Mouse (Mus musculus): ENCODE measurements around the gene Mpp5. TPM values are rescaled to one million over a fixed set of nuclear protein-coding genes. Genes with fewer than 3 reads are reported as not detected.
A peak's percentile ranks its signal among the peaks of the same experiment; 100 is the strongest.

The Mpp5 gene
- polyA plus RNA-seq, 1 experiment from 2014 or later = 11.2 TPM

DNA sequence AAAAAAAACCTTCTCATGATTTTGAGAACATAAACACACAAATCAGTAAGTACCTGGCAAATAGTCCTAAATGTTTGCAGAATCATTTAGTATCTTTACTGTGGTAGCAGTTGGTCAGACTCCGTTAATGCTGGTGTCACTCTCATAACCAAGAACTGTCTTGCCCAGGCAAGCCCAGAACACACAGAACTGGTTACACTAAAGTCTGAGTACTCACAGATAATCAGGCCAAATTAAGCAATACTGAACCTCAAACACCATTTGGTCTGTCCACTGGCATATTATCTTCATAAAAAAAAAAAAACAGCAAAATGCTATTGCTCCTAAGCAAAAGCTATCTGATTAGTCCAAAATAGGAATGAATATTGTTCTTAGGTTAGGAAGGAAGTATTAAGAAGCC is 93.7 kb downstream of the Mpp5 start:
- no peak for DNase-seq (ENCODE audit: low spot score)

DNA sequence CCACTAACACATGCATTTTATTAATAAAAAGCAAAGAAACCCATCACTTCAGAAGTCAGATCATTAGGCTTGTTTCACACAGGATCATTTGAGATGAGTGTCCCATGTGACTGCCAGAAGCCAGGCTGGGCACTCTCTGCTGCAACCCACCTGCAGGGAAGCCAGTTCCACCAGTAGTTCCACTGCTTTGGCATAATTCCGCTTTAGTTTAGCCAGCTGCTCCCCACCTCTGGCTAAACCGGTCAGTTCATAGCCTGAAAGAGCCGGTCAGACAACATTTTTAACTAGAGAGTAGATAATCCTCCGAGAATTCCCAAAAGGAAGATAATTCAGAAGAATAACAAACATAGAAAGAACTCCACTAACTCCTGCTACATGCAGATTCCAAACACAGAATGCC is 99.5 kb downstream of the Mpp5 start:
- no peak for DNase-seq (ENCODE audit: low spot score)

DNA sequence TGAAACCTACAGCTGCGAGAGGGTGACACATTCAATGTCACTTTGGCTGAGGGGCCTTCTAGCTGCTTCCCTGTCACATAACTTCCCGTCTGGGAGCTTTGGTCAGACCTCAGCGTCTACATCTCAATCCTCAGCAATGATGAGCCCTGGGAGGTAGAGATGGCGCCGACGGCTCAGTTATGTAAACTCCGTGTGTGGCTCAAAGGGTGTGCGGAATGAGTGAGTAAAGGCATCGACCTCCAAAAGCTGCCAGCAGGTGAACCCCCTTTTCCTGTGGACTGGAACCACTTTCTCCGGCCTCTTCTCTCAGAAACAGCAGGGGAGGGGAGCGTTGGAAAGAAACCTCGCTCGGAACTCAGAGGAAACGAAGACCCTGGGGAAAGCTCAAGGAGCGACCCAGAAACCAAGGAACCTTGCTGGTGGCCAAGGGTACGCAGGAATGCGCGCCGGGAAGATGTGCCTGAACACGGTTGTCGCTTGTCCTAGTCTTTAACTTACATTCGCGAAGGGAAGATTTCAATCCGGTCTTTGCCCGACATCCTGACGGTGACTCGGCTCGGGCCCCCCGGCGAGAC is 112.3 kb downstream of the Mpp5 start:
- DNase-seq (ENCODE audit: low spot score) = peak; percentile 50

DNA sequence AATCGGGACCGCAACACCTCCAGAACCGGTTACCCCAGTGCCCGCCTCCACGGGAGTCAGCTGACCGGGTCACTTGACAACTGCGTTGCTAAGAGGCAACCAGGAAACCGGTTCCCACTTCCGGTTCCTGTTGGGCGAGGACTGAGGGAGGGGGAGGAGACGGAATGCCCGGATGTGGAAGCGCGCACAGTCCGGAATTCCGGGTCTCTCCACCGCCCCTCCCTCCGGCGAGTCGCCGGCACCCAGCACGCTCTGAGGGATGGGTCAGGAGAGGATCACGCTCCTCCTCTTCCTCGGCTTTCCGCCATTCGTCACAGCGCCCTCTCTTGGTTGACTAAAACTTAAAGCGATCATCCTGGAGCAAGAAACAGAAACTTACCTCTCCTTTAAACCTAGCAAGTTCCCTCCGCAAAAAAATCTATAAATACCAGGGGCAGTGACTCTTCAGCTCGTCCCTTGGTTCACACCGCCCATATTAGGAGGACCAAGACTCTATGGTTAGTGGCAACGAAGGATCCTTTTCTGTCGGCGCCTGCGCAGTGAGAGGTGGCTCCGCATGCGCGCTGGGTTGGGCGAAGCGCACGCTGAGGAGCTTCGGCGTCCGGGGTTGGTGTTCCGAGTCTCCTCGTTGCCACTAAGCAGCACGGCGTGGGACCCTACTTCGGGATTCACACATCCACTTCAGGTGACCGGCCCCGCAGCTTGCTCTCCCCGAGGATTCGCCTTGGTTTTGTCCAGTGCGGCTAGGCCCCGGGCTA is 113.0 kb downstream of the Mpp5 start, which contains the start of the genes Atp6v1d and Eif2s1:
TSS of gene Atp6v1d (minus strand) at position 143 of the 758 bp plus-strand sequence.
TSS of gene Eif2s1 (plus strand) at position 324 of the 758 bp plus-strand sequence.
- peak; percentile 98 for DNase-seq (ENCODE audit: low spot score)

DNA sequence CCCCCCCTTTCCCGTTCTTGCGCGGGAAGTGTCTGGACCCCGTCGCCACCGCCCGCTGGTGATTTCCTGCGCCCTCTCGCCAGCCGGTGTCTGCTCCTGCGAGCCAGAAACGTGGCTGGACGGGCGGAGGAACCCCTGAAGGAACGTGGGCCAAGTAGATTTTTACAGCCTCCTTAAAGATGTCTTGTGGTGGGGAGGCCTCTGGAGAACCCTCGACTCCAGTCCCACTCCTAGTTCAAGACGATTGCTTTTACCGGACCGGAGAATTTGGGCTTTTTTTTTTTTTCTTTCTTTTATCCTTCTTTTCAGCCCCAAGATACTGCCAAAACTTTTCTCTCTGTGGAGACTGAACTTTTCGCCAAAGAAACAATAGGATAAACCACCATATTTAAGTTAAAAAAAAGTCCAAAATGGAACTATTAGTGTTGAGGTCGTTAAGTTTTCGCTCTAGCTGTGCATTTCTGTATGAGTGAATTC is 113.6 kb downstream of the Mpp5 start:
- DNase-seq (ENCODE audit: low spot score) = no peak

DNA sequence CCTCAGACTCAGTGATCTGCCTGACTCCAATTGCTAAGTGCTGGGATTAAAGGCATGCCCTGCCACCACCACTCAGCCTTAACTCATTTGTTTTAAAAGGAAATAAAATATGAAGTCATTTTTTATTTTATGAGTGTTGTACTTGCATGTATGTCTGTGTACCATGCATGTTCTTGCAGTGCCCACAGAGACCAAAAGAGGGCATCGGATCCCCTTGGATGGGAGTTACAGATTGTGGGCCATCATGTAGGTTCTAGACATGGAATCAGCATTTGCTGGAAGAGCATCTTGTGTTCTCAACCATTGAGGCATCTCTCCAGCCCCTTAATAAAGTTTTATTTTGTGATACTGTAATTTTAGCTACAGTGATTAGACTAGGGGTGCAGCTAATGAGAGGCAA is 116.7 kb downstream of the Mpp5 start:
- DNase-seq (ENCODE audit: low spot score) = peak; percentile 18

DNA sequence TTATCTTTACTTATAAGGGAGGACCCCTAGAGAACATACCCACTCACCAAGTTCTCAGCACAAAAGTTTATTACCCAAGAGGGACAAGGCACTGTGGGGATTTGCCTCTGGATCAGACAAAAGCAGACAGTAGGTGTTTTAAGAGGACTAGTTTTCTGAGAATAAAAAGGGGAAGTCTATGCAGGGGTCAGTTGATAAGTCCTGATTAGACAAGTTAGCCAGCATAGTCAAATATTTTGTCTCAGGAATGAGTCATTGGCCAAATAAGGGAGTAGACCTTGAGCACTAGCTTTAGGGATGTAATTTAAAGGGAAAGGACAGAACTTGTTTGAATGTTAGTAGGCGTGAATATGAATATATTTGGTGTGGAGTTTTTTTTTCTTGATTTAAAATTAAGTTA is 119.4 kb downstream of the Mpp5 start:
- DNase-seq (ENCODE audit: low spot score) = no peak

DNA sequence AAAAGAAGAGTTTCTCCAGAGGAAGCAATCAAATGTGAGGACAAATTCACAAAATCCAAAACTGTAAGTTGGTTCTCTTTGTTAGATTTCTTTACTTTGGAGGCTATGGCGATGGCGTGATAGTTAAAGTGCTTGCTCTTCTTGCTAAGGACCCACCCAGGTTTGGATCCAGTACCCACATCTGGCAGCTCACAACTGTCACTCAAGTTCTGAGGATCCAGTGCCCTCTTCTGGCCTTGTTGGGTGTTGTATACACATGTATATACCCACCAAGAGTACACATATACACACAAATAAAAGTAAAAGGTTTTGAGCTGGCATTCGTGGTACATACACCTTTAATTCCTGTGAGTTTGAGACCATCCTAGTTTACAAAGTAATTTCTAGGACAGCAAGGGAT is 125.9 kb downstream of the Mpp5 start:
- DNase-seq (ENCODE audit: low spot score) = no peak

DNA sequence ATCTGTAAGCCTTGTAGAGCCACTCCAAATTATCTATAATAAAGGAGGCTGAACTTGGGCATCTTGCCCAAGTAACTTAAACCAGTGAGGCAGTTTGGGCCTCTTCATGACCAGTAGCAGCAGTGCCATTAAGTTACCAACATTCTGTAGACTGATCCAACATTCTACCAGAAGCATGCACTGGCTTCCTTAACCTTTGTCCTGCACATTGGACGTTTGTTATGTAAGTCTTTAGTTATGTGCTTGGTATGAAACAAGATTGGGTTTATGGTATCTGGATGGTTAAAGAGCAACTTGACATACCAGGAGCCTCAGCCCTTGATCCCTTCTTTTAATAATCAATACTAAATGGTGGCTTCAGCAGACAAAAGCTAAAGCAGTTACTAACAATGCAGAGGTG is 141.4 kb downstream of the Mpp5 start:
- no peak for DNase-seq (ENCODE audit: low spot score)

Other genes starting within 250 kb of the Mpp5 start
- gene Fam71d, start 57.4 kb upstream of the Mpp5 start, polyA plus RNA-seq (2015; fragmentation: Nextera tagmentation; extraction: Ambion mirVana) = not detected in 2 replicates
- 108 and 112 TPM in 2 replicates for gene Atp6v1d, start 112.7 kb downstream of the Mpp5 start, polyA plus RNA-seq (2015; fragmentation: Nextera tagmentation; extraction: Ambion mirVana)
- 208 and 236 TPM in 2 replicates for gene Eif2s1, start 112.9 kb downstream of the Mpp5 start, polyA plus RNA-seq (2015; fragmentation: Nextera tagmentation; extraction: Ambion mirVana)
- gene Plek2, start 158.1 kb downstream of the Mpp5 start, polyA plus RNA-seq (2015; fragmentation: Nextera tagmentation; extraction: Ambion mirVana) = 2.7 and 3.0 TPM in 2 replicates